Mouse (Mus musculus) cerebellum, adult 18-20 months (tissue): ENCODE measurements around the gene Anp32a.

Experiments used
- DNase-seq, 2 experiments: peaks; one replicate each; pipeline ENCODE4 v3.0.0; 2021

Gene Anp32a

GRCm38 (mm10) chr9:62341123-62341486 is at the start of gene Anp32a:
Gene Anp32a, plus strand, starts transcription at chr9:62341293.
- peak; percentile 99 for DNase-seq

GRCm38 (mm10) chr9:62295006-62295698 is 45.9 kb upstream of the Anp32a start:
- peak; percentile 83 to 93 for DNase-seq

- no peak for DNase-seq
Measured at GRCm38 (mm10) chr9:62296891-62297290, 44.2 kb upstream of the Anp32a start.

GRCm38 (mm10) chr9:62315556-62315955 is 25.5 kb upstream of the Anp32a start:
- DNase-seq = no peak

GRCm38 (mm10) chr9:62318729-62319128 is 22.4 kb upstream of the Anp32a start:
- no peak for DNase-seq

- DNase-seq = no peak
Measured at GRCm38 (mm10) chr9:62323816-62324215, 17.3 kb upstream of the Anp32a start.

- DNase-seq = no peak
Measured at GRCm38 (mm10) chr9:62325965-62326364, 15.1 kb upstream of the Anp32a start.

- peak in 1 of 2 experiments; percentile 12 for DNase-seq
Measured at GRCm38 (mm10) chr9:62334298-62334825, 6.7 kb upstream of the Anp32a start.

- DNase-seq = peak in 1 of 2 experiments; percentile 6
Measured at GRCm38 (mm10) chr9:62335396-62335795, 5.7 kb upstream of the Anp32a start.

- DNase-seq = peak; percentile 69 to 79
Measured at GRCm38 (mm10) chr9:62337924-62338635, 3.0 kb upstream of the Anp32a start.

GRCm38 (mm10) chr9:62338636-62339191 is 2.4 kb upstream of the Anp32a start:
- peak in 1 of 2 experiments; percentile 26 for DNase-seq

- DNase-seq = no peak
Measured at GRCm38 (mm10) chr9:62340301-62341122, 581 bp upstream of the Anp32a start.

GRCm38 (mm10) chr9:62341701-62342440 is 778 bp downstream of the Anp32a start:
- peak; percentile 30 to 60 for DNase-seq

GRCm38 (mm10) chr9:62342441-62343191 is 1.5 kb downstream of the Anp32a start:
- peak; percentile 65 to 72 for DNase-seq

- DNase-seq = peak; percentile 63 to 78
Measured at GRCm38 (mm10) chr9:62343192-62343903, 2.3 kb downstream of the Anp32a start.

GRCm38 (mm10) chr9:62343904-62344491 is 2.9 kb downstream of the Anp32a start:
- DNase-seq = peak; percentile 51 to 77

GRCm38 (mm10) chr9:62344545-62344944 is 3.5 kb downstream of the Anp32a start:
- DNase-seq = peak; percentile 69 to 73

- peak; percentile 29 to 48 for DNase-seq
Measured at GRCm38 (mm10) chr9:62345081-62345481, 4.0 kb downstream of the Anp32a start.

- DNase-seq = peak in 1 of 2 experiments; percentile 27
Measured at GRCm38 (mm10) chr9:62345633-62346387, 4.7 kb downstream of the Anp32a start.

- DNase-seq = peak in 1 of 2 experiments; percentile 31
Measured at GRCm38 (mm10) chr9:62346388-62346679, 5.2 kb downstream of the Anp32a start.
